Mouse (Mus musculus) cortical plate, adult 2 months (tissue): ENCODE data around the gene Spata48.

Source experiments
- CTCF ChIP-seq: fragments of 200-500 bp; IDR thresholded peaks from 2 replicates; pipeline ENCODE4 v1.5.1; 2011; ENCODE audit warnings: mild to moderate bottlenecking, control low read depth, low read length; ENCODE audit not compliant: insufficient read depth; ENCODE audit errors: extremely low read depth
- POLR2A ChIP-seq: fragments of 200-500 bp; IDR thresholded peaks from 2 replicates; pipeline ENCODE4 v1.6.1; 2011; ENCODE audit warnings: mild to moderate bottlenecking, low read length, control low read depth; ENCODE audit not compliant: insufficient read depth; ENCODE audit errors: extremely low read depth

DNA sequence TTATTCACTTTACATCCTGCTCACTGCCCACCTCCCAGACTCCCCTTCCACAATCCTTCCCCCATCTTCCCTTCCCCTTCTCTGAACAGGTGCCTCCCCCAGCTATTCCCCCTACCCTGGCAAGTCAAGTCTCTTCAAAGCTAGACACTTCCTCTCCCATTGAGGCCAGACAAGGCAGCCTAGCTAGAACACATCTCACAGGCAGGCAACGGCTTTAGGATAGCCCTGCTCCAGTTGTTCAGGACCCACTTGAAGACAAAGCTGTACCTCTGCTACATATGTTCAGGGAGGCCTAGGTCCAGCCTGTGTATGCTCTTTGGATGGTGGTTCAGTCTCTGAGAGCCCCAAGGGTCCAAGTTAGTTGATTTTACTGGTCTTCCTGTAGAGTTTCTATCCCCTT is 94.3 kb downstream of the Spata48 start:
- TF ChIP-seq POLR2A (no peak), CTCF (no peak)
